Mouse (Mus musculus) adrenal gland, postnatal 10 days (tissue): ENCODE data around the gene Slc30a7. TPM values are rescaled to one million over a fixed set of nuclear protein-coding genes. Genes with fewer than 3 reads are reported as not detected.
A peak's percentile ranks its signal among the peaks of the same experiment; 100 is the strongest.

Experiments
- DNase-seq: peaks from one replicate; pipeline ENCODE4 v3.0.0; 2021; ENCODE audit warnings: mixed read lengths
- total RNA-seq, 2 experiments: library from RNA; stranded (reverse); gene quantifications; 2 replicates each; pipeline ENCODE4 v1.2.3; 2021

Gene Slc30a7
- total RNA-seq, 2 experiments from 2014 or later: 34.2 to 37.4 TPM

DNA sequence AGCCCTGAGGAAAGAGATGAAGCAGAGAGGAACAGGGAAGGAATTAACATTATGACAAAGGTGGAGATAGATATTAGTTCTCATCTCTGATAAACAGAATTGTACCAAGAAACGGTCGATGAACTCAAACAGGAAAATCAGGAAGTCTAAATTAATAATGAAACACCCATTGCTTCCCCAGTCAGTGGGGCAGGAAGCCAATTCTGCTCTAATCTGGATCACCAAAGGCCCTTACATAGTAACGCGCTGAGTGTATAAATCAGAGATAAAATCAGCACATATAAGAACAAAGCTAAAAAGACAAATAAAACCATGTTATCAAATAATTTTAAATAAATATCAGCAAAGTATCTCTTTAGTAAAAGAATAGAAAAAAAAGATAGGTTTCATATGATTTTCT lies 15.1 kb downstream of the Slc30a7 start:
- peak; percentile 15 for DNase-seq

- DNase-seq: peak; percentile 51
Observed at GRCm38 (mm10) chr3:115985183-115985892, 21.9 kb downstream of the Slc30a7 start.

- DNase-seq: no peak
Observed at GRCm38 (mm10) chr3:115984653-115985052, 22.6 kb downstream of the Slc30a7 start.

GRCm38 (mm10) chr3:115983217-115983616 lies 24.0 kb downstream of the Slc30a7 start:
- no peak for DNase-seq

DNA sequence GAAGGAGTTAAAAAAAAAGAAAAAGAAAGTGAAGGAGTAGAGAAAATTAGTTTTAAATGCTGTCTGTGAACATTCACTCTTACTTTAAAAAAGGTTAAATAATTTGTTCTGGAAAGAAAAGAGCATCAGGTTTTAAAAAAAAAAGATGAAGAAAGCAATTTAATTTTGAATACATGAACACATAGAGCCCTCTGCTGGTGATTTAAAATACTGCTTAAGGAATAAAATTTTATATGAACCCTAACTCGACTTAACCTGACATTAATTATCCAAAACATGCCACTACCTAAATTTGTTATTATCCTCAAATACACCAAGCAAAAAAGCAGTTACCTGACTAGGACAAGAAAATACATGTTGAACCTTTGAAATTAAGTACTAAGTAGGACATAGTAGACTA lies 28.2 kb downstream of the Slc30a7 start:
- DNase-seq: no peak

DNA sequence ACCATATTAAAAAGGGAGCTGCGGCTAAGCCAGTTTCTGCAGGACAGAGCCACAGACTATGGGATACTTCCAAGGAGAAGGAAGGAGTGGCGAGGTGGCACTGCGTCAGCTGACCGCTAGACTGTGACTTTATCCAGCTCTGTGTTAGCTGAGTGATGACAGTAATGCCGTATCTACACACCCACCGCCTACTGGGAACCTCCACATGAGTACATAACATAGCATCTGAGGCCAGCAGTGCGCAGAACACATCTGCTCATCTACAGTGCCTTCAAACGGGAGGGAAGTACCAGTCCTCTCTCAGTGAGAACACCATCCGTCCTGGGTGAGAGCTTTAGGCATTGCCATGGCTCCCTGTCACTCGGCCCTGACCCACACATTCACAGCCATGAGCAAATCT lies 32.2 kb downstream of the Slc30a7 start:
- DNase-seq: no peak

DNA sequence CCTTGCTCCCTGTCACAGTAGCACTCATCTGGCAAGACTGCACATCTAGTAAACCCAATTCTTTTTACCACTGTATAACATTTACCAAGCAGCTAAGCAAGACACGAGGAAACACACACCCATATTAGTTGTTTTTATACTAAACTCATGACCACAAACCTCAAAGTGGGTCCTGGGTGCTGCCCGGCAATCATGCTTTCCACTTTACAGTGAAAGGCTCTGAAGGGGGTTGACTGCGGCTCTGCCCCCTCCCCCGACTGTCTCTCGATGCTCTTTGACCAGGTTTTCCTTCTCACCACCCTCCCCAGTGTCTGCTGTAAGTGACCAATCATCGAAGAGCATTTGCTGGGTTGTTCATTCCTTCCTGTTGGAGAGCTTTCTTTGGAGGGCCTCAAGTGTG lies 33.0 kb downstream of the Slc30a7 start:
- no peak for DNase-seq

GRCm38 (mm10) chr3:115971891-115972646 lies 35.1 kb downstream of the Slc30a7 start:
- no peak for DNase-seq

GRCm38 (mm10) chr3:115971045-115971785 lies 36.0 kb downstream of the Slc30a7 start:
- DNase-seq: no peak

- peak; percentile 27 for DNase-seq
Observed at GRCm38 (mm10) chr3:115968745-115969530, 38.3 kb downstream of the Slc30a7 start.

GRCm38 (mm10) chr3:115964071-115964470 lies 43.1 kb downstream of the Slc30a7 start:
- no peak for DNase-seq

DNA sequence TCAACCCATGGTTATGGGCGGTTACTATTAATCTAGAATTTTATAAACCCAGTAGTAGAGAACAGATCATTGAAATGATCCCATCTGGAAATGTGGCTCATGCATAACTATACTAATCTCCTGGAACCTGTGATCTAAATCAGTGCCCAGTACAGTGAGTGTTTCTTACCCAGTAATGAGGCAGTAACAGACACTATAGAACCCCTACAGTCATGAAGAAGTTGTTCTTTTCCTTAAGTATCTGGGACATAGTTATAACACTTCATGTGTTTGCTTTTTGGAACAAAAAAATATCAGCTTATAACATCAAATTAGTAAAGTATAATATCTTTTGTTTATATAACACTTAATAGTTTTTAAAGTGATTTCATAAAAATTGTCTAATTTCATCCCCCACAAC lies 43.6 kb downstream of the Slc30a7 start:
- DNase-seq: no peak

GRCm38 (mm10) chr3:115962028-115962415 lies 45.2 kb downstream of the Slc30a7 start:
- no peak for DNase-seq

- DNase-seq: no peak
Observed at GRCm38 (mm10) chr3:115961311-115962027, 45.7 kb downstream of the Slc30a7 start.

- DNase-seq: no peak
Observed at GRCm38 (mm10) chr3:115957223-115957622, 50.0 kb downstream of the Slc30a7 start.

DNA sequence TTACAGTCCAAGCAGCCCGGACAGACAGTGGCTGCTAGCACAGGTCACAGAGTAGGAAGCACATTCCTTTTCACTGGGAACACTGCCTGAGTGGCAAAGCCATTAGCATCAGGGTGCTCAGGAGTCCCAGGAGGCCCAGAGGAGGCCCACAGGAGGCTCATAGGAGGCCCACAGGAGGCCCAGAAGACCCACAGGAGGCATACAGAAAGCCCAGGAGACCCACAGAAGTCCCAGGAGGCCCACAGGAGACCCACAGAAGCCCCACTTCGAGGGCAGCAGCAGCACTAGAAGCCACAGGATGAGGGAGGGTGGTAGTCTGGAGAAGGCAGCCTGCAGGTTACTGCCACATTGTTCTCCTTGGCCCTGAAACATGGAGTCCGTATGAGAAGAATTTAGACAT lies 54.1 kb downstream of the Slc30a7 start:
- no peak for DNase-seq

- no peak for DNase-seq
Observed at GRCm38 (mm10) chr3:115952356-115952755, 54.9 kb downstream of the Slc30a7 start.

DNA sequence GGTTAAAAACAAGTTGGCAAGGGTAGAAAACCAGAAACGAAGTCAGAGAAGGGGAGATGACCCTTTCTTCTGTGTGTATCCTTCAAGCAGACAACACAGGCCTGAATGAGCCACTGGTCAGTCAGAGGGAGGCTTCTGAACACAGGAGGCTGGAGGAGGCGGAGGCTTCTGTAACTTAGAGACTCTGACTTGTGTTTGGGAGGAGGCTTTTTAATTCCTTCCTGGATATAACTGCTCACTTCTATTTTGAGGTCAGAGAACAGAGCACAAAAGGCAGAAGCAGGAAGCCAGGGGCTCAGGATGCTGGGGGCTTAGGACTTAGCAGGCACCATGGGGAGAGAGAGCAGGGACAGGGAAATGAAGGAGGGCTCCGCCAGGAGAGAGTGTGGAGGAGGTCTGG lies 56.0 kb downstream of the Slc30a7 start:
- no peak for DNase-seq

- peak; percentile 26 for DNase-seq
Observed at GRCm38 (mm10) chr3:115949921-115950877, 57.0 kb downstream of the Slc30a7 start.

DNA sequence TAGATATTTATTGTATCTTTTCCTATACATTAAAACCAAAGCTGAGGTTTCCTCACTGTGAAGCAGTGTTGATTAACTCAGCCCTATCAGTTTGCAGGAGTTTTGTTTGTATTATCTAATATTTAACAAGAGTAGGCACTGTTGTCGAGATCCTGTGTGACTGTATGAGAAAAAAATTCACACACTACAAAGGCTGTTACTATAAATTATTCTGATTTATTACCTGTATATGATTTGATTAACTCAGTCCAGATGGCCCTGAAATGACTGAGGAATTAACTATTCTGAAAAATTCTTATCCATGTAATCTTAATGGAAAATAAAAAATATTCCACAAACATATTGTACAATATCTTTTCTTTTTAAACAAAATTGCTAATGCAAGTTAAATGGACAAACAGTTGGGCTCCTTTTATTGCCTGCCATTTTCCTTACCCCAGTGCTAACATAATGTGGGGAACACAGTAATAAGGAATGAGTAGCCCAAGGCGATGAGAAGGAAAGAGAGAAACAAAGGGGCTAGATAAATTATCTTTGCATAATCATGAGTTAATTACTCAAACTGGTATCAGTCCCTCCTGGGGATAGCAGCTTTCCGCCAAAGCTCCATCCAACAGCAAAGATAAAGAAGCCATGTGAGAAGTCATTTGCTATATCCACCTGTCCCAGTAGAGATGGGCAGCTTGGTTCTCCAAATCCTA lies 57.8 kb downstream of the Slc30a7 start:
- no peak for DNase-seq
